Mouse (Mus musculus): ENCODE measurements around the gene Nav2. TPM values are rescaled to one million over a fixed set of nuclear protein-coding genes. Genes with fewer than 3 reads are reported as not detected.

The Nav2 gene
- polyA plus RNA-seq, 1 experiment from 2014 or later: 2.2 TPM

- WGBS (ENCODE audit: insufficient replicate concordance): 67% methylated on average over 9 of the region's 9 CpGs
- Histone ChIP-seq H3K9me3 (replicated peaks) (no peaks in the 10 kb centered on the region), H3K27ac (replicated peaks) (no peak overlapping the region), H3K4me3 (replicated peaks) (no peak overlapping the region), H3K9ac (no peak overlapping the region), H3K4me1 (replicated peaks) (no peaks in the 10 kb centered on the region), H3K27me3 (no peaks in the 10 kb centered on the region), H3K4me2 (no peak overlapping the region), H3K36me3 (replicated peaks) (no peaks in the 10 kb centered on the region)
- ATAC-seq (ENCODE audit: insufficient read depth): no peak
Measured at GRCm38 (mm10) chr7:49390829-49391228, 482.3 kb downstream of the Nav2 start.

GRCm38 (mm10) chr7:49392180-49392579 lies 483.7 kb downstream of the Nav2 start:
- H3K27me3 ChIP-seq: no peaks in the 10 kb centered on the region
- peaks cover 7% of the 10 kb centered on the region; the same call in 1 of the 2 replicates for H3K4me1 ChIP-seq (replicated peaks)
- H3K9ac ChIP-seq: no peak overlapping the region
- H3K9me3 ChIP-seq (replicated peaks): no peaks in the 10 kb centered on the region
- no peak overlapping the region for H3K4me3 ChIP-seq (replicated peaks)
- 45% methylated on average over 3 of the region's 3 CpGs for WGBS (ENCODE audit: insufficient replicate concordance)
- no peak for ATAC-seq (ENCODE audit: insufficient read depth)
- no peak overlapping the region for H3K4me2 ChIP-seq
- H3K36me3 ChIP-seq (replicated peaks): no peaks in the 10 kb centered on the region
- H3K27ac ChIP-seq (replicated peaks): no peak overlapping the region

- WGBS (ENCODE audit: insufficient replicate concordance): 56% methylated on average over 3 of the region's 3 CpGs
- Histone ChIP-seq H3K27ac (replicated peaks) (no peak overlapping the region), H3K9me3 (replicated peaks) (no peaks in the 10 kb centered on the region), H3K36me3 (replicated peaks) (no peaks in the 10 kb centered on the region), H3K4me1 (replicated peaks) (peaks cover 9% of the 10 kb centered on the region; the same call in 1 of the 2 replicates), H3K27me3 (no peaks in the 10 kb centered on the region), H3K4me2 (no peak overlapping the region), H3K9ac (no peak overlapping the region), H3K4me3 (replicated peaks) (no peak overlapping the region)
- ATAC-seq (ENCODE audit: insufficient read depth): no peak
Measured at GRCm38 (mm10) chr7:49392834-49393233, 484.3 kb downstream of the Nav2 start.

- no peak for ATAC-seq (ENCODE audit: insufficient read depth)
- no peak overlapping the region for H3K9ac ChIP-seq
- peaks cover 13% of the 10 kb centered on the region for H3K4me1 ChIP-seq (replicated peaks)
- no peaks in the 10 kb centered on the region for H3K9me3 ChIP-seq (replicated peaks)
- H3K27me3 ChIP-seq: no peaks in the 10 kb centered on the region
- H3K4me2 ChIP-seq: no peak overlapping the region
- no peak overlapping the region for H3K4me3 ChIP-seq (replicated peaks)
- no peaks in the 10 kb centered on the region for H3K36me3 ChIP-seq (replicated peaks)
- no peak overlapping the region for H3K27ac ChIP-seq (replicated peaks)
- 60% methylated on average over 7 of the region's 7 CpGs for WGBS (ENCODE audit: insufficient replicate concordance)
Measured at GRCm38 (mm10) chr7:49393857-49394256, 485.3 kb downstream of the Nav2 start.

GRCm38 (mm10) chr7:49396202-49396601 lies 487.7 kb downstream of the Nav2 start:
- H3K4me3 ChIP-seq (replicated peaks): no peak overlapping the region
- H3K27me3 ChIP-seq: no peaks in the 10 kb centered on the region
- H3K9me3 ChIP-seq (replicated peaks): no peaks in the 10 kb centered on the region
- H3K9ac ChIP-seq: no peak overlapping the region
- no peak overlapping the region for H3K4me2 ChIP-seq
- 0 out of 2 replicates have a peak overlapping the region, but pooled peaks have one; percentile 49 for H3K27ac ChIP-seq (replicated peaks)
- peaks cover 16% of the 10 kb centered on the region for H3K4me1 ChIP-seq (replicated peaks)
- ATAC-seq (ENCODE audit: insufficient read depth): no peak
- WGBS (ENCODE audit: insufficient replicate concordance): 57% methylated on average over 1 of the region's 1 CpGs
- H3K36me3 ChIP-seq (replicated peaks): no peaks in the 10 kb centered on the region

- no peaks in the 10 kb centered on the region for H3K27me3 ChIP-seq
- no peak overlapping the region for H3K9ac ChIP-seq
- H3K27ac ChIP-seq (replicated peaks): peak overlapping the region; percentile 72
- ATAC-seq (ENCODE audit: insufficient read depth): peak; percentile 83
- H3K36me3 ChIP-seq (replicated peaks): no peaks in the 10 kb centered on the region
- no peaks in the 10 kb centered on the region for H3K9me3 ChIP-seq (replicated peaks)
- WGBS (ENCODE audit: insufficient replicate concordance): 32% methylated on average over 17 of the region's 17 CpGs
- H3K4me2 ChIP-seq: peak overlapping the region; percentile 37
- no peak overlapping the region for H3K4me3 ChIP-seq (replicated peaks)
- peaks cover 16% of the 10 kb centered on the region for H3K4me1 ChIP-seq (replicated peaks)
Measured at GRCm38 (mm10) chr7:49397441-49398003, 489.0 kb downstream of the Nav2 start.

GRCm38 (mm10) chr7:49398020-49398516 lies 489.6 kb downstream of the Nav2 start:
- WGBS (ENCODE audit: insufficient replicate concordance): 38% methylated on average over 7 of the region's 7 CpGs
- no peak overlapping the region for H3K4me3 ChIP-seq (replicated peaks)
- H3K36me3 ChIP-seq (replicated peaks): no peaks in the 10 kb centered on the region
- no peaks in the 10 kb centered on the region for H3K9me3 ChIP-seq (replicated peaks)
- H3K4me2 ChIP-seq: peak overlapping the region; percentile 37
- H3K4me1 ChIP-seq (replicated peaks): peaks cover 16% of the 10 kb centered on the region
- H3K27me3 ChIP-seq: no peaks in the 10 kb centered on the region
- H3K27ac ChIP-seq (replicated peaks): peak overlapping the region; percentile 72
- ATAC-seq (ENCODE audit: insufficient read depth): no peak
- H3K9ac ChIP-seq: no peak overlapping the region

- Histone ChIP-seq H3K4me1 (replicated peaks) (peaks cover 16% of the 10 kb centered on the region), H3K9me3 (replicated peaks) (no peaks in the 10 kb centered on the region), H3K4me3 (replicated peaks) (no peak overlapping the region), H3K27me3 (no peaks in the 10 kb centered on the region), H3K9ac (no peak overlapping the region), H3K27ac (replicated peaks) (no peak overlapping the region), H3K36me3 (replicated peaks) (no peaks in the 10 kb centered on the region), H3K4me2 (peak overlapping the region; percentile 37; the same call in 1 of the 2 replicates)
- 34% methylated on average over 2 of the region's 2 CpGs for WGBS (ENCODE audit: insufficient replicate concordance)
- no peak for ATAC-seq (ENCODE audit: insufficient read depth)
Measured at GRCm38 (mm10) chr7:49399314-49399713, 490.8 kb downstream of the Nav2 start.

GRCm38 (mm10) chr7:49400463-49400862 lies 491.9 kb downstream of the Nav2 start:
- Histone ChIP-seq H3K27ac (replicated peaks) (no peak overlapping the region), H3K4me2 (no peak overlapping the region), H3K36me3 (replicated peaks) (no peaks in the 10 kb centered on the region), H3K27me3 (no peaks in the 10 kb centered on the region), H3K4me1 (replicated peaks) (peaks cover 16% of the 10 kb centered on the region), H3K9me3 (replicated peaks) (no peaks in the 10 kb centered on the region), H3K9ac (no peak overlapping the region), H3K4me3 (replicated peaks) (no peak overlapping the region)
- 74% methylated on average over 19 of the region's 19 CpGs for WGBS (ENCODE audit: insufficient replicate concordance)
- ATAC-seq (ENCODE audit: insufficient read depth): no peak

GRCm38 (mm10) chr7:49402526-49402925 lies 494.0 kb downstream of the Nav2 start:
- H3K4me3 ChIP-seq (replicated peaks): no peak overlapping the region
- no peaks in the 10 kb centered on the region for H3K27me3 ChIP-seq
- H3K36me3 ChIP-seq (replicated peaks): no peaks in the 10 kb centered on the region
- H3K4me1 ChIP-seq (replicated peaks): peaks cover 8% of the 10 kb centered on the region
- H3K9ac ChIP-seq: no peak overlapping the region
- no peak for ATAC-seq (ENCODE audit: insufficient read depth)
- H3K9me3 ChIP-seq (replicated peaks): no peaks in the 10 kb centered on the region
- H3K4me2 ChIP-seq: no peak overlapping the region
- H3K27ac ChIP-seq (replicated peaks): no peak overlapping the region
- 42% methylated on average over 5 of the region's 5 CpGs for WGBS (ENCODE audit: insufficient replicate concordance)

- no peaks in the 10 kb centered on the region for H3K4me1 ChIP-seq (replicated peaks)
- no peaks in the 10 kb centered on the region for H3K9me3 ChIP-seq (replicated peaks)
- ATAC-seq (ENCODE audit: insufficient read depth): no peak
- H3K27ac ChIP-seq (replicated peaks): no peak overlapping the region
- no peak overlapping the region for H3K9ac ChIP-seq
- H3K27me3 ChIP-seq: no peaks in the 10 kb centered on the region
- no peaks in the 10 kb centered on the region for H3K36me3 ChIP-seq (replicated peaks)
- 61% methylated on average over 9 of the region's 9 CpGs for WGBS (ENCODE audit: insufficient replicate concordance)
- no peak overlapping the region for H3K4me3 ChIP-seq (replicated peaks)
- no peak overlapping the region for H3K4me2 ChIP-seq
Measured at GRCm38 (mm10) chr7:49407688-49408087, 499.2 kb downstream of the Nav2 start.

- 72% methylated on average over 7 of the region's 7 CpGs for WGBS (ENCODE audit: insufficient replicate concordance)
- Histone ChIP-seq H3K4me2 (no peak overlapping the region), H3K9ac (no peak overlapping the region), H3K27ac (replicated peaks) (no peak overlapping the region), H3K9me3 (replicated peaks) (no peaks in the 10 kb centered on the region), H3K36me3 (replicated peaks) (no peaks in the 10 kb centered on the region), H3K4me3 (replicated peaks) (no peak overlapping the region), H3K4me1 (replicated peaks) (no peaks in the 10 kb centered on the region), H3K27me3 (no peaks in the 10 kb centered on the region)
- no peak for ATAC-seq (ENCODE audit: insufficient read depth)
Measured at GRCm38 (mm10) chr7:49408625-49409024, 500.1 kb downstream of the Nav2 start.
